ENCODE assay signal across 7 mouse cellular contexts in genomic region chr19:21273440-21273839, GRCm38 (mm10). TPM values are rescaled to one million over a fixed set of nuclear protein-coding genes. Genes with fewer than 3 reads are reported as not detected.
DNase-seq lines count a peak whose midpoint lies in the region; ATAC-seq and TF ChIP-seq lines count a peak whose summit lies in the region.

No protein-coding gene starts in this region.

- under 1% methylated on average over 4 of the region's 4 CpGs for WGBS in embryonic facial prominence, embryonic 14.5 days
- 1% methylated on average over 4 of the region's 4 CpGs for WGBS in intestine, postnatal 0 days

- H3K9ac ChIP-seq in embryonic facial prominence, embryonic 14.5 days (ENCODE audit: low read depth, low read length), result peak overlapping the region; percentile 100
- peak overlapping the region; percentile 31; the same call in 1 of the 2 replicates for H3K9ac ChIP-seq in intestine, postnatal 0 days (ENCODE audit: low read depth, low read length)

- H3K4me3 ChIP-seq in embryonic facial prominence, embryonic 14.5 days (ENCODE audit: low read depth, low read length), result peak overlapping the region; percentile 96
- peak overlapping the region; percentile 72 for H3K4me3 ChIP-seq in intestine, postnatal 0 days (ENCODE audit: low read depth, low read length)

- intact Hi-C loops in gastrocnemius, postnatal 14 days (cut with DNase I; ENCODE audit: low total_unique reads), result no loop called here

- peaks cover 8% of the 10 kb centered on the region; the same call in 1 of the 2 replicates for H3K4me1 ChIP-seq in embryonic facial prominence, embryonic 14.5 days (ENCODE audit: control insufficient read depth, insufficient read depth, low read length)
- H3K4me1 ChIP-seq in intestine, postnatal 0 days (replicated peaks; ENCODE audit: control insufficient read depth, insufficient read depth, low read length), result no peaks in the 10 kb centered on the region

- peak overlapping the region; percentile 67 for H3K4me2 ChIP-seq in embryonic facial prominence, embryonic 14.5 days (ENCODE audit: low read depth, low read length)
- H3K4me2 ChIP-seq in intestine, postnatal 0 days (replicated peaks; ENCODE audit: low read depth), result peak overlapping the region; percentile 64

- DNase-seq in 3T3-L1 (ENCODE audit: low read depth, low spot score), result peak; percentile 49
- DNase-seq in 416B (ENCODE audit: low read depth), result peak; percentile 62
- DNase-seq in embryonic facial prominence, embryonic 14.5 days (ENCODE audit: low spot score), result no peak
- DNase-seq in skeletal muscle tissue, adult 2 months (ENCODE audit: low read depth, low spot score), result peak; percentile 73
- DNase-seq in gastrocnemius, postnatal 14 days, result no peak
- no peak for DNase-seq in left cerebral cortex, adult 18-20 months (ENCODE audit: low spot score in 2 of 2)

- peak overlapping the region; percentile 19; the same call in 1 of the 2 replicates for H3K27ac ChIP-seq in embryonic facial prominence, embryonic 14.5 days (replicated peaks; ENCODE audit: low read depth, low read length)
- no peak overlapping the region; the same call in 1 of the 2 replicates for H3K27ac ChIP-seq in intestine, postnatal 0 days (ENCODE audit: low read depth, low read length)

- ATAC-seq in embryonic facial prominence, embryonic 14.5 days (ENCODE audit: low read depth), result no peak
- ATAC-seq in intestine, postnatal 0 days, result no peak

- H3K9me3 ChIP-seq in embryonic facial prominence, embryonic 14.5 days (ENCODE audit: control insufficient read depth, low read length), result no peaks in the 10 kb centered on the region
- no peaks in the 10 kb centered on the region for H3K9me3 ChIP-seq in intestine, postnatal 0 days (ENCODE audit: control insufficient read depth)

- peaks cover 19% of the 10 kb centered on the region for H3K36me3 ChIP-seq in embryonic facial prominence, embryonic 14.5 days (ENCODE audit: control insufficient read depth, insufficient read depth, low read length)
- peaks cover 19% of the 10 kb centered on the region for H3K36me3 ChIP-seq in intestine, postnatal 0 days (ENCODE audit: control insufficient read depth, insufficient read depth)

- H3K27me3 ChIP-seq in embryonic facial prominence, embryonic 14.5 days (replicated peaks; ENCODE audit: control insufficient read depth, insufficient read depth, low read length), result no peaks in the 10 kb centered on the region
- no peaks in the 10 kb centered on the region for H3K27me3 ChIP-seq in intestine, postnatal 0 days (replicated peaks; ENCODE audit: control insufficient read depth, insufficient read depth, low read length)

- TF ChIP-seq CTCF in intestine, postnatal 0 days (IDR thresholded peaks at IDR 0.05; ENCODE audit: low read depth), result no peak

RNA-seq across cellular contexts. Expression of gene Zfand5, which starts 1.4 kb away (rescaled TPM):
- polyA plus RNA-seq in embryonic facial prominence, embryonic 14.5 days (2014; fragmentation: Nextera tagmentation; extraction: Ambion mirVana), result 130 and 133 TPM in 2 replicates
- 93.4 and 95.9 TPM in 2 replicates for polyA plus RNA-seq in intestine, postnatal 0 days (2015; fragmentation: Nextera tagmentation; extraction: Ambion mirVana)
- 100 to 1,000 TPM; 166 to 200 TPM for total RNA-seq in gastrocnemius, postnatal 14 days (2021)
- total RNA-seq in left cerebral cortex, adult 18-20 months (2021), result 100 to 1,000 TPM; 169 to 175 TPM

Comparison
In these comparisons a context has a peak if more than half of its experiments do, and no peak if none do; other contexts are left out.
1. DNase-seq: peak in 3T3-L1 (single experiment), 416B (single experiment) and skeletal muscle tissue, adult 2 months (single experiment); none in embryonic facial prominence, embryonic 14.5 days (single experiment), gastrocnemius, postnatal 14 days (single experiment) and left cerebral cortex, adult 18-20 months (0 of 2).